Mouse (Mus musculus): ENCODE results near the gene Anapc11.

The Anapc11 gene

DNA sequence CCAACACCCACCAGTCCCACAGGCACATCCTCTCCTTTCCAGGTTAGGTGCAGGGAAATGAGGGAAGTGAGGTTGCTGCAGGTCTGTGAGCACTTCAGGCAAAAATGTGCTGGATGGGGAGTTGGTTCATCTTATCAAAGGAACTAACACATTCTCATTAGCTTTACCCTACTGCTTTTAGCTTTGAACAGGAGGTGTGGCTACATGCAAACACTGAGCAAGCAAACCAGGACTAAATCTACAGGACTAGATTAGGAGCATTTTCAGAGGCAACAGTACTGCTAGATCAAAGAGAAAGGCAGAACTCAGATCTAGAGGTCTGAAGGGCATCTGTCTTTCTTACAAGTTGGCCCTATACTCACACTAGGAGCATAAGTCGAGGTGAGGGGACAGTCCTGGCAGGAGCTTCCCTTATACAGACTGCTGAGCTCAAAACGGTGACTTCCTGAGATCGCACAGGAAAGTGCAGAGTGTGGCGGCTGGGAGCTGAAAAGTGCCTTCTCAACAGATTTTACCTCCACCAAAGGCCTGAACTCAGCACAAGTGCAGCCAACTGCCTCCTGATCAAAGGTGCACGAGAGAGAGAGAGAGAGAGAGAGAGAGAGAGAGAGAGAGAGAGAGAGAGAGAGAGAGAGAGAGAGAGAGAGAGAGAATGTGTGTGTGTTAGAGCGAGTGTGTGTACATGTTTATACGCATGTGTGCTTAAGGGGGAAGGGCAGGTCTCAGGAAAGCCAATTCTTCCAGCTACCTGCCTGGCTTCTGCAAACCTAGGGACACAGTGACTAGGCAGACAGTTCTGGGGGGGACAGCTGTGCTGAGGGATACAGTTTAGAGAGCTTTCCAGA lies 32.9 kb downstream of the Anapc11 start:
- Histone ChIP-seq H3K4me1 (replicated peaks; ENCODE audit: low read depth, low read length) (peaks cover 88% of the 10 kb centered on the region), H3K27me3 (ENCODE audit: insufficient read depth, low read length) (no peaks in the 10 kb centered on the region), H3K4me3 (replicated peaks; ENCODE audit: low read length) (peak overlapping the region; percentile 95), H3K9me3 (ENCODE audit: low read length) (no peaks in the 10 kb centered on the region), H3K36me3 (ENCODE audit: insufficient read depth, low read length) (peaks cover 53% of the 10 kb centered on the region)
- no peak for TF ChIP-seq POU5F1 (IDR thresholded peaks at IDR 0.05; ENCODE audit: borderline replicate concordance, low read length)
- TF ChIP-seq NANOG (IDR thresholded peaks at IDR 0.05; ENCODE audit: borderline replicate concordance, low read length): no peak
- no peak for TF ChIP-seq CTCF (conservative IDR thresholded peaks at IDR 0.05; ENCODE audit: low read length)

DNA sequence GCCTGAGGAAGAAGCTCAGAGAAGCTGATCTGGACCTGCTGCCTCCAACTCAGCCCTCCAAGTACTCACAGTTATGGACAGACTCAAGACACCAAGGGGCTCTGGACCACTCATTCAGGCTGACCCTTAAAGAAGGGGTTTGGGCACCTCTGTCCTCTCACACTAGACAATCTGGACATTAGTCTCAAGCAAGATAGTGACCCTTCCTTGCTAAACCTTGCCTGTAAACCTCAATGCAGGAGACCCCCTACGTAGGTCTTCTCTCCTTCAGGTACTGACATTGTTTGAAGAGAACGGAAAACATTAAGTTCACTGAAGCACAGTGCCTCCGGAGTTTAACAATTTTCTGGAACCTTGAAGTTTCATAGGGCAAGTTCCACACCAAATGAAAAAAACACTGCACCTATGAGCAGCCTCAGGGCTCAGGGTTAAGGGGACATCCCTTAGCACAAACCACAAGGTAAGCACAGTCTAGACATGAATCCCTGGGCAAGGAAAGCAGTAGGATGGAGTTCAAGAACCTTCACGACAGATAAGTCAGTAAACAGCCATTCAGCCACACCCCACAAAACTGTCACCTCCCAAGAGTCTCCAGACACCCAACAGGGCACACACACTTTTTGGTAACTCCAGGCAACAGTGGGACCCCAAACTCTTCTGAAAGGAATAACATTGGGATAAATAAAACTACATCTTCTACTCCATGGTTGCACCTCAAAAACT lies 33.7 kb downstream of the Anapc11 start:
- Histone ChIP-seq H3K27me3 (ENCODE audit: insufficient read depth, low read length) (no peaks in the 10 kb centered on the region), H3K4me1 (replicated peaks; ENCODE audit: low read depth, low read length) (peaks cover 88% of the 10 kb centered on the region), H3K36me3 (ENCODE audit: insufficient read depth, low read length) (peaks cover 53% of the 10 kb centered on the region), H3K4me3 (replicated peaks; ENCODE audit: low read length) (peak overlapping the region; percentile 95), H3K9me3 (ENCODE audit: low read length) (no peaks in the 10 kb centered on the region)
- TF ChIP-seq NANOG (IDR thresholded peaks at IDR 0.05; ENCODE audit: borderline replicate concordance, low read length) (no peak), CTCF (conservative IDR thresholded peaks at IDR 0.05; ENCODE audit: low read length) (no peak), POU5F1 (IDR thresholded peaks at IDR 0.05; ENCODE audit: borderline replicate concordance, low read length) (no peak)

DNA sequence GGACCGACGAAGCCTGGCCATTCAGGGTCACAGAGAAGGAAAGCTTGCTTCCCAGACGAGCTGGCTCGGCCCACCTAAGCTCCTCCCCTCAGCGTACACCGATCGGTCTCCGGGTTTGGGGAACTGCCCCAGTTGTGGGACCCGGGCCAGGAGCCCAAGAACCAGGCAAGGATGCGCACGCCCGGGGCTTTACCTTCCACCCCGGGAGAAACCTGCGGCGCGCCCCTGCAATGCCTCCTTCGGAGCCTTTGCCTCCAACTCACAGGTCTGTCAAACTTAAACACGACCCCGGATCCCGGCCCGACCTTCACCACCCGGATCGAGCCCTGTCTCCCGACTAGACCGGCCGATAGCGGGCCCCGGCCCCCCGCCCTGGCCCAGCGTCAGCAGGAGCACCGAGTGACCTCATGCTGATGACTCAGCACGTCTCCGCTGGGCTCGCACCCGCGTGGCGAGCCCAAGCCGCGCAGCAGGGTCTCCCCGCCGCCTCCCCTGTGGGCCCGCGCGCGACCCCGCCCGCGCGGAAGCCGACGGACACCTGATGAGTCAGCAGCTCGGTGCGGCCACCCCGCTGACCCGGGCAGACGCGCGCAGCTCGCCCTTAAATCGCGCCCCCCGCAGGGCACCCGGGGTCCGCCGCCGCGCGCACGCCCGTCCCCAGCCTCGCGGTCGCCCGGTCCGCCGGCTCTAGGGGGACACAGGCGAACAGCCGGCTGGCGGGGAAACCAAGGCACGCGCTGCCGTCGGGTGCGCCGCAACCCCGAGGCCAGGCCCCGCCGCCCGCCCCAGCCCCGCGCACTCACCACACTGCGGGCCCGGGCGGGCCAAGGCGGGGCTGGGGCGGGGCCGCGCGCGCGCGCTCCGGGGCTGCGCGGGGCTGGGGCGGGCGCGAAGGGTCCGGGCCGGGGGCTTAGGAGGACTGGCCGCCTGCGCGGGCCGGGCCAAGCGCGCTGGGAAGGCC lies 34.6 kb downstream of the Anapc11 start:
- Histone ChIP-seq H3K27me3 (ENCODE audit: insufficient read depth, low read length) (no peaks in the 10 kb centered on the region), H3K9me3 (ENCODE audit: low read length) (no peaks in the 10 kb centered on the region), H3K4me3 (replicated peaks; ENCODE audit: low read length) (peak overlapping the region; percentile 95), H3K4me1 (replicated peaks; ENCODE audit: low read depth, low read length) (peaks cover 86% of the 10 kb centered on the region), H3K36me3 (ENCODE audit: insufficient read depth, low read length) (peaks cover 51% of the 10 kb centered on the region)
- TF ChIP-seq POU5F1 (IDR thresholded peaks at IDR 0.05; ENCODE audit: borderline replicate concordance, low read length) (no peak), NANOG (IDR thresholded peaks at IDR 0.05; ENCODE audit: borderline replicate concordance, low read length) (no peak), CTCF (conservative IDR thresholded peaks at IDR 0.05; ENCODE audit: low read length) (no peak)

DNA sequence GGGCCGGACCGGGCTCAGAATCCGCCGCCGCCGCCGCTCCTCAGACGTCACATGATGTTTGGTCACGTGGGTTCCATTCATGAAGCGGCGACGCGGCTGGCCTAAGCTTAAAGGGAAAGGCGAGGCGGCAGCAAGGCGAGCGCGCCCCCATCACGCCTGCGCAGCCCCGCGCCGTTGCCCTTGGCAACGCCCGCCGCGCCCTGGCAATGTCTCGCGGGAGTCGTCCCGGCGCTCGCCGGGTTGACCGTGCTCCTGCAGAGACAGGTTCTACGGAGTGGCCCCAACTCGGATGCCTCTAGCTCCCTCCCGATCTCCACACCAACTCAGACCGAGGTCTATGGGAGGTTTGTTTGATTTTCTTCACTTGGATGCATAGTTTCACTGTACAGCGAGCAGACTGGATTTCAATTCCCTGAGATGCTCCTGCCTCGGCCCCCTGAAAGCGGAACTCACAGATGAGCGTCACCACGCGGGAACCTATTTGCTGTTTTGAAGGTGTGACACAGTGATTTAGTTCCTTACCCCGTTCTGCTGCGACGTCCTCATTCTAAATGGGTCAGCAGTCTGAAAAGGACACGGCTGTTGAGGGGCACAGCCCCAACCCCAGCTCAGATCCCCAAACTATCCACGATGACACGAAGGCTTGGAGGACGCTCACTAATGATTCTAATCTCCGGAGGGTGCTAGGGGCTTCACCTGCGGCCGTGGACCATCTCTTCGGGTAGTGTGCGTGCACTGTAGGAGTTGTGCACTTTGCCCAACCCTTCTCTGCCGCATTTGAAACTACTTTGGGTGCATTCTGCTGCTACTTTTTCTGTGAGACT lies 35.5 kb downstream of the Anapc11 start, which contains the start of gene Mafg:
Gene Mafg, minus strand, starts transcription at position 81 of the 824 bp plus-strand sequence.
- Histone ChIP-seq H3K4me1 (replicated peaks; ENCODE audit: low read depth, low read length) (peaks cover 77% of the 10 kb centered on the region), H3K27me3 (ENCODE audit: insufficient read depth, low read length) (no peaks in the 10 kb centered on the region), H3K4me3 (replicated peaks; ENCODE audit: low read length) (peak within 1 kb of the TSS; percentile 95), H3K9me3 (ENCODE audit: low read length) (no peaks in the 10 kb centered on the region), H3K36me3 (ENCODE audit: insufficient read depth, low read length) (peaks cover 46% of the 10 kb centered on the region)
- TF ChIP-seq CTCF (conservative IDR thresholded peaks at IDR 0.05; ENCODE audit: low read length): no peak
- TF ChIP-seq POU5F1 (IDR thresholded peaks at IDR 0.05; ENCODE audit: borderline replicate concordance, low read length): no peak

DNA sequence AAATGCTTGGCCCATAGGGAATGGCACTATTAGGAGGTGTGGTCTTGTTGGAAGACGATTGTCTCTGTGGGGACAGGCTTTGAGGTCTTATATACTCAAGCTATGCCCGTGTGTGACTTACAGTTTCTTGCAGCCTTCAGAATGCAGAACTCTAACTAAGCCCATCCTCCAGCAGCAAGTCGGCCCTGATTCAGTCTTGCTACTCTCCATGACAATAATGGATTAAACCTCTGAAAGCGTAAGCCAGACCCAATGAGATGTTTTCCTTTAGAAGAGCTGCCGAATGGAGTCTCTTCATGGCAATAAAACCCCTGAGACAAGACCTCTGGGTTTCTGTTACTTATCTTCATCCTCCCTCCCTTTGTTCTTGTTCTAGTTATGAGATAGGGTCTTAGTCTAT lies 36.6 kb downstream of the Anapc11 start:
- peak overlapping the region; percentile 95 for H3K4me3 ChIP-seq (replicated peaks; ENCODE audit: low read length)
- no peaks in the 10 kb centered on the region for H3K27me3 ChIP-seq (ENCODE audit: insufficient read depth, low read length)
- TF ChIP-seq NANOG (IDR thresholded peaks at IDR 0.05; ENCODE audit: borderline replicate concordance, low read length) (no peak), POU5F1 (IDR thresholded peaks at IDR 0.05; ENCODE audit: borderline replicate concordance, low read length) (no peak), CTCF (conservative IDR thresholded peaks at IDR 0.05; ENCODE audit: low read length) (no peak)
- H3K9me3 ChIP-seq (ENCODE audit: low read length): no peaks in the 10 kb centered on the region
- peaks cover 67% of the 10 kb centered on the region for H3K4me1 ChIP-seq (replicated peaks; ENCODE audit: low read depth, low read length)
- peaks cover 46% of the 10 kb centered on the region for H3K36me3 ChIP-seq (ENCODE audit: insufficient read depth, low read length)

DNA sequence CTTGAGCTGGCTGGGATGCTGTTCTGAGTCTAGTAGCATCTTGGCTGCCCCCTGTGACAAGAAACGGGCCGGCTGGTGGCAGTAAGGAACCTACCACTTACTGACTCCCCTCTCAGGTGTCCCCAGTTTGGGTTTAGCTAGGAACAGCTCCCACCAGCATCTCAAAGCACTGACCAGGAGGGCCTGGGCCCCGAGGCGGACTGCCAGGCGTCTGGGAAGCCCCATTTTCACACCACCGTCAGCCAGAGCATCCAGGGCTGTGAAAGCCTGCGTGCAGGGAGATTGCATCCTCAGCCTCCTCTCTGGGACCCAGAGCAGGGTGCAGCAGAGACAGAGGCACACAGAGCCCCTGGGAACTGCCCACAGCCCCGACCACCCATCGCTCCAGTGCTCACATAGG lies 43.0 kb downstream of the Anapc11 start:
- peaks cover 52% of the 10 kb centered on the region for H3K36me3 ChIP-seq (ENCODE audit: insufficient read depth, low read length)
- TF ChIP-seq POU5F1 (IDR thresholded peaks at IDR 0.05; ENCODE audit: borderline replicate concordance, low read length) (no peak), CTCF (conservative IDR thresholded peaks at IDR 0.05; ENCODE audit: low read length) (no peak), NANOG (IDR thresholded peaks at IDR 0.05; ENCODE audit: borderline replicate concordance, low read length) (no peak)
- H3K9me3 ChIP-seq (ENCODE audit: low read length): no peaks in the 10 kb centered on the region
- peak overlapping the region; percentile 20; the same call in 1 of the 2 replicates for H3K4me3 ChIP-seq (replicated peaks; ENCODE audit: low read length)
- peaks cover 57% of the 10 kb centered on the region for H3K4me1 ChIP-seq (replicated peaks; ENCODE audit: low read depth, low read length)
- H3K27me3 ChIP-seq (ENCODE audit: insufficient read depth, low read length): peaks cover 19% of the 10 kb centered on the region

DNA sequence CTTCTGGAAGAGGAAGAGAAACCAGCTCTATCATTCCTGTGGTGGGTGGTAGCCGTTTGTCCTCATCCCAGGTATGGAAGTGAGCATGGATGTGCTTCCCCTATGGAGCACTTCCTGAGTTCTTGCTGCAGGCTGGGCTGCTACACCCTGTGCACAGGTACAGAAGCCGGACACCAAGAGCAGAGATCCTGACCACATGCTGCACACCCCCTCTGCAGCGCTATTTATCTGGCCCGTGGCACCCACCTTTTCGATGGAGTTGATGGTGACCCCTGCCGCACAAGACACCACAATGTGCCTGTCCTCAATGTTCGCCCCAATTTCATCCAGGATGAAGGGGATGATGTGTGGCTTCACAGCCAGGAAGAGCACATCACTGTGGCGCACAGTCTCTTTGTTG lies 43.6 kb downstream of the Anapc11 start:
- Histone ChIP-seq H3K9me3 (ENCODE audit: low read length) (no peaks in the 10 kb centered on the region), H3K36me3 (ENCODE audit: insufficient read depth, low read length) (peaks cover 46% of the 10 kb centered on the region), H3K4me3 (replicated peaks; ENCODE audit: low read length) (peak overlapping the region; percentile 82; the same call in 1 of the 2 replicates), H3K4me1 (replicated peaks; ENCODE audit: low read depth, low read length) (peaks cover 54% of the 10 kb centered on the region), H3K27me3 (ENCODE audit: insufficient read depth, low read length) (peaks cover 25% of the 10 kb centered on the region)
- TF ChIP-seq CTCF (conservative IDR thresholded peaks at IDR 0.05; ENCODE audit: low read length) (no peak), POU5F1 (IDR thresholded peaks at IDR 0.05; ENCODE audit: borderline replicate concordance, low read length) (no peak), NANOG (IDR thresholded peaks at IDR 0.05; ENCODE audit: borderline replicate concordance, low read length) (no peak)

Data from E14TG2a.4 (cell line).